Mouse (Mus musculus): ENCODE data around the gene Ston2.

DNA sequence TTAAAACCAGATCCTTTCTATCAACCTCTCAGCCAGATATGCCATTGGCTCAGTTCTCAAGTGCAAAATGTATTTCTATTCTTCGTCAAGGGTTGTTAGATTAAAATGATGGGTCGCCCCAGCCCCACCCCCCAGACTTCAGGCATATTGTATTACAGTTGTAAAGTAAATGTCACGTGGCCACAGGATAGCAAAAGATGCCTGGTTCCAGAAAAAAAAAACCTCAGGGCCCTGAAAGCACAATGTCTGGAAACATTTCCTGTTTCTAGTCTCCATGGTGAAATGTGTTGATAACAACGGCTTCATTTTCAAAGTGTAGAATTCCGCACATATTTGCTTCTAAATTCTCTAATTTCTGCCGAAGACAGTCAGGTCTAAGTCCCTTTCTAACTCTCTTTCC is 183.6 kb downstream of the Ston2 start:
- TF ChIP-seq POLR2A (IDR thresholded peaks at IDR 0.05; ENCODE audit: insufficient read length, low read depth) (no peak), MAX (IDR thresholded peaks at IDR 0.05; ENCODE audit: low read depth) (no peak), TCF12 (IDR thresholded peaks at IDR 0.05; ENCODE audit: insufficient read depth, poor library complexity, severe bottlenecking) (no peak)
